Mouse (Mus musculus) limb, embryonic 10.5 days (tissue): ENCODE data around the gene Phlpp1. TPM values are rescaled to one million over a fixed set of nuclear protein-coding genes. Genes with fewer than 3 reads are reported as not detected.

Source experiments
- DNase-seq: peaks from one replicate; pipeline ENCODE4 v3.0.0-alpha.2; 2017; ENCODE audit warnings: low spot score
- H3K27ac ChIP-seq: fragments of 300-500 bp; sonication (generic); 2 replicates; pipeline ENCODE4 v1.5.1; 2016; ENCODE audit warnings: mild to moderate bottlenecking
- H3K27me3 ChIP-seq: fragments of 300-500 bp; sonication (generic); 2 replicates; pipeline ENCODE4 v1.6.1; 2016; ENCODE audit warnings: low read depth, mild to moderate bottlenecking; ENCODE audit not compliant: poor library complexity, severe bottlenecking
- H3K36me3 ChIP-seq: fragments of 300-500 bp; sonication (generic); 2 replicates; pipeline ENCODE4 v1.6.1; 2016; ENCODE audit warnings: mild to moderate bottlenecking, moderate library complexity
- H3K4me1 ChIP-seq: fragments of 300-500 bp; sonication (generic); 2 replicates; pipeline ENCODE4 v1.6.1; 2016
- H3K4me3 ChIP-seq: fragments of 300-500 bp; sonication (generic); 2 replicates; pipeline ENCODE4 v1.5.1; 2016; ENCODE audit warnings: mild to moderate bottlenecking, moderate library complexity
- H3K9me3 ChIP-seq: fragments of 300-500 bp; sonication (generic); replicated peaks from 2 replicates; pipeline ENCODE4 v1.6.1; 2016; ENCODE audit warnings: mild to moderate bottlenecking
- WGBS: fragments of 180-500 bp; shearing (Covaris S2); methylation state at CpG from one replicate; pipeline ENCODE4 v1.1.7; 2016; 5-methylcytosine and 5-hydroxymethylcytosine counted together
- polyA plus RNA-seq: library from polyadenylated mRNA; unstranded; fragments of >200 nt; fragmentation: Nextera tagmentation; extraction: Ambion mirVana; gene quantifications from 2 replicates; pipeline ENCODE4 v1.2.1, GENCODE M21; 2016

Gene Phlpp1
- polyA plus RNA-seq, 1 experiment from 2014 or later = 2.8 TPM

- Histone ChIP-seq H3K9me3 (no peaks in the 10 kb centered on the region), H3K27ac (no peak overlapping the region), H3K27me3 (no peaks in the 10 kb centered on the region), H3K4me3 (no peak overlapping the region), H3K4me1 (no peaks in the 10 kb centered on the region), H3K36me3 (peaks cover 7% of the 10 kb centered on the region; the same call in 1 of the 2 replicates)
- 84% methylated on average over 3 of the region's 3 CpGs for WGBS
- DNase-seq = no peak
Measured at GRCm38 (mm10) chr1:106369330-106369729, 197.8 kb downstream of the Phlpp1 start.

GRCm38 (mm10) chr1:106372446-106372845, 200.9 kb downstream of the Phlpp1 start:
- no peak for DNase-seq
- no peaks in the 10 kb centered on the region for H3K27me3 ChIP-seq
- no peaks in the 10 kb centered on the region for H3K4me1 ChIP-seq
- no peak overlapping the region for H3K4me3 ChIP-seq
- no peak overlapping the region for H3K27ac ChIP-seq
- H3K9me3 ChIP-seq = no peaks in the 10 kb centered on the region
- 87% methylated on average over 2 of the region's 2 CpGs for WGBS
- H3K36me3 ChIP-seq = peaks cover 7% of the 10 kb centered on the region; the same call in 1 of the 2 replicates

DNA sequence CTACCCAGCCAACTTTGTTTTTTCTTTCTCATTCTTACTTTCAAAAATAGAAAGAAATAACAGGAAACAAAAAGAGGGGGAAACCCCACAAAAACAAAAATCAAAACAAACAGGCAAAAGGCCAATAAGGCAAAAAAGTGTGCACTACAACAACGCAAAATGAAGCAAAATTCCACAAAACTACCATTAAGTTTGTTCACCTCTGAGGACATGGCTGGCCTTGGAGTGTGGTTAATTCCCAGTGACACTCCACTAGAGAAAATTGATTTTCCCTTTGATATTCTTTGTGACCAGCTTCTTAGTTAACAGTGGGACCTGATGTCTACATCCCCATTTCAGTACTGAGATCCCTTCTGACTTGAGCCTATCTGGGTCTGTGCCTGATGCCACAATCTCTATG, 202.1 kb downstream of the Phlpp1 start:
- WGBS = 85% methylated on average over 1 of the region's 1 CpGs
- peaks cover 7% of the 10 kb centered on the region; the same call in 1 of the 2 replicates for H3K36me3 ChIP-seq
- no peak overlapping the region for H3K27ac ChIP-seq
- H3K9me3 ChIP-seq = no peaks in the 10 kb centered on the region
- no peaks in the 10 kb centered on the region for H3K27me3 ChIP-seq
- no peak overlapping the region for H3K4me3 ChIP-seq
- H3K4me1 ChIP-seq = no peaks in the 10 kb centered on the region
- DNase-seq = no peak

- no peak overlapping the region for H3K4me3 ChIP-seq
- no peaks in the 10 kb centered on the region for H3K9me3 ChIP-seq
- H3K27me3 ChIP-seq = no peaks in the 10 kb centered on the region
- no peak overlapping the region for H3K27ac ChIP-seq
- DNase-seq = no peak
- peaks cover 4% of the 10 kb centered on the region; the same call in 1 of the 2 replicates for H3K36me3 ChIP-seq
- H3K4me1 ChIP-seq = no peaks in the 10 kb centered on the region
- WGBS = 91% methylated on average over 2 of the region's 2 CpGs
Measured at GRCm38 (mm10) chr1:106374274-106374673, 202.7 kb downstream of the Phlpp1 start.

- H3K27me3 ChIP-seq = no peaks in the 10 kb centered on the region
- H3K9me3 ChIP-seq = no peaks in the 10 kb centered on the region
- no peaks in the 10 kb centered on the region for H3K36me3 ChIP-seq
- H3K27ac ChIP-seq = no peak overlapping the region
- DNase-seq = no peak
- H3K4me1 ChIP-seq = no peaks in the 10 kb centered on the region
- WGBS = 86% methylated on average over 4 of the region's 4 CpGs
- no peak overlapping the region for H3K4me3 ChIP-seq
Measured at GRCm38 (mm10) chr1:106374971-106375370, 203.4 kb downstream of the Phlpp1 start.

- Histone ChIP-seq H3K36me3 (no peaks in the 10 kb centered on the region), H3K27ac (no peak overlapping the region), H3K9me3 (no peaks in the 10 kb centered on the region), H3K4me3 (no peak overlapping the region), H3K27me3 (no peaks in the 10 kb centered on the region), H3K4me1 (no peaks in the 10 kb centered on the region)
- DNase-seq = no peak
- 78% methylated on average over 3 of the region's 3 CpGs for WGBS
Measured at GRCm38 (mm10) chr1:106376003-106376402, 204.5 kb downstream of the Phlpp1 start.

DNA sequence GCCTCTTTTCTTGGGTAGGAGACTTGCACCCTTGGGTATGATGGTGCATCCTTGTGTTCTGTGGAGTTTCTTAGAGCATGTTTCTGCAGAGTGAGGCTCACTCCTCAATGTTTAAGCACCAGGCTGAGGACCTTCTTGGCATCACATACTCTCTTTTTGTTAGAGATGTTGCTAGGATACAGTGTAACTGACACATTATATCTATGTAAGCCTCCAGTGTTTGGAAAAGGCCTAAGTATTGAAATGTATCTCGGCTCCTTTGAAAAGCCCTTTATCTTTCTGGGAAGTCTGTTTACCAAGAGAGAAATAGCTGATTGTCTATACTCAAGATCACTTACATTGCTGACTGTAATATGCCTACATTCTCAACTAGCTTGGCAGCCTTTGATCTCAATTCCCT, 208.9 kb downstream of the Phlpp1 start:
- 94% methylated on average over 1 of the region's 1 CpGs for WGBS
- Histone ChIP-seq H3K27me3 (no peaks in the 10 kb centered on the region), H3K36me3 (no peaks in the 10 kb centered on the region), H3K4me1 (no peaks in the 10 kb centered on the region), H3K4me3 (no peak overlapping the region), H3K9me3 (no peaks in the 10 kb centered on the region), H3K27ac (no peak overlapping the region)
- DNase-seq = no peak

DNA sequence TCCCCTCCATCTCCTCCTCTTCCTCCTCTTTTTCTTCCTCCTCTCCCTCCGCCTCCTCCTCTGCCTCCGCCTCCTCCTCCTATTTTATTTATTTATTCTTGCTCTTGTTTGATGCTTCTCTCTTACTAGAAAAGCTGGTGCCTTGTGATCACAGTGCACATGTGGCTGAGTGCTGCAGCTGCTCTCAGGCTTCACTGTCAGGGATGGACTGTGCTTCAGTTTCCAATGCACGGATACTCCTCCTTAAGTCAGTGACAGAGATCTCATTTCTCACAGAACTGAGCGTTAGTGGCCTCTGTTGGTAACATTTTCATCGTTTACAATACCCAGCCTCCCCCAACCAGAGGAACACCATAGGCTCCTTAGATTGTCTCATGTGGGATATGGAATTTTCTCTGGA, 215.0 kb downstream of the Phlpp1 start:
- peak; percentile 3 for DNase-seq
- Histone ChIP-seq H3K27ac (no peak overlapping the region), H3K36me3 (no peaks in the 10 kb centered on the region), H3K27me3 (no peaks in the 10 kb centered on the region), H3K9me3 (no peaks in the 10 kb centered on the region), H3K4me1 (no peaks in the 10 kb centered on the region), H3K4me3 (no peak overlapping the region)
- WGBS = 78% methylated on average over 5 of the region's 5 CpGs

DNA sequence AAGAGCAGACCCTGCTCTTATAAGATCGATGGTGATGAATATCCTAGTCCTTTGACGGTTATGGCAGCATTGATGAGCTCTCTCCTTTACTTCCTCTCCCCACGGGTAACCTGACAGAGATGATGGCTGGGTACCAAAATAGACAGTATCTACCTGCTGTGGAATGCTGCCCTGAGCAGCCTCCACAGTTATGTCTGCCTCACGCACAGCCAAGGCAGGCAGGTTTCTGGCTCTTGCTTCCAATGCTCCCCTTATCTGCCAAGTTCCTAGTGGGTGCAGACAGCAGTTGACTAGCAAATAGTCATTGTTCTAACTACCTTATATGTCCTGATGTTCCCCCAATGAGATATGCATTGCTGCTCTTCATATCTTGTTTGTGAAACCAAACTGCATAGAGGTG, 215.7 kb downstream of the Phlpp1 start:
- H3K36me3 ChIP-seq = peaks cover 5% of the 10 kb centered on the region; the same call in 1 of the 2 replicates
- H3K4me1 ChIP-seq = no peaks in the 10 kb centered on the region
- 91% methylated on average over 4 of the region's 4 CpGs for WGBS
- DNase-seq = peak; percentile 3
- H3K27me3 ChIP-seq = no peaks in the 10 kb centered on the region
- no peak overlapping the region for H3K4me3 ChIP-seq
- no peaks in the 10 kb centered on the region for H3K9me3 ChIP-seq
- no peak overlapping the region for H3K27ac ChIP-seq

- Histone ChIP-seq H3K4me3 (no peak overlapping the region), H3K4me1 (no peaks in the 10 kb centered on the region), H3K27me3 (no peaks in the 10 kb centered on the region), H3K27ac (no peak overlapping the region), H3K36me3 (peaks cover 16% of the 10 kb centered on the region), H3K9me3 (no peaks in the 10 kb centered on the region)
- peak; percentile 78 for DNase-seq
- WGBS = 23% methylated on average over 5 of the region's 5 CpGs
Measured at GRCm38 (mm10) chr1:106389673-106390072, 218.1 kb downstream of the Phlpp1 start.

- H3K27me3 ChIP-seq = no peaks in the 10 kb centered on the region
- no peak overlapping the region for H3K27ac ChIP-seq
- WGBS = 90% methylated on average over 6 of the region's 6 CpGs
- no peak overlapping the region for H3K4me3 ChIP-seq
- H3K9me3 ChIP-seq = no peaks in the 10 kb centered on the region
- DNase-seq = peak; percentile 18
- peaks cover 16% of the 10 kb centered on the region for H3K36me3 ChIP-seq
- no peaks in the 10 kb centered on the region for H3K4me1 ChIP-seq
Measured at GRCm38 (mm10) chr1:106393072-106393471, 221.5 kb downstream of the Phlpp1 start.

- DNase-seq = peak; percentile 21
- 94% methylated on average over 2 of the region's 2 CpGs for WGBS
- Histone ChIP-seq H3K27me3 (no peaks in the 10 kb centered on the region), H3K9me3 (no peaks in the 10 kb centered on the region), H3K4me1 (no peaks in the 10 kb centered on the region), H3K36me3 (peaks cover 16% of the 10 kb centered on the region), H3K27ac (no peak overlapping the region), H3K4me3 (no peak overlapping the region)
Measured at GRCm38 (mm10) chr1:106394678-106395077, 223.1 kb downstream of the Phlpp1 start.

DNA sequence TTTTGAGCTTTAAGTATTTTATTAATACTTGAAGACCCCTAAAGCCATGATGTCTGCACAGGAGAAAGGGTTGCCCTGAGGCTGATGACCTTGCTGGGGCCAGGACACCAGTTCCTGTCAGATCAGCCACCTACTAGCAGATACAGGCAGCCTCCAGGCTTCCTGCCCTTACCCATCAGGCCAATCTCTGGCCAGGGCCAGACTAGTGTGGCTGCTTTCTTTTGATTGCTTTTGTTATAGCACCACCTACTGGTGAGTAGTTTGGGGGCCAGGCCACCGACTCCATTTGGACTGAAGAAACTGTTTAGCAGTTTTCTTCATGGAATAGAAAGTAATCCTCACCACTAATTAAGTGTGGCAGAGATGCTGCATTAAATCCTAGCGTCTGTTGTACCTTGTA, 223.9 kb downstream of the Phlpp1 start:
- Histone ChIP-seq H3K9me3 (no peaks in the 10 kb centered on the region), H3K27me3 (no peaks in the 10 kb centered on the region), H3K36me3 (peaks cover 16% of the 10 kb centered on the region), H3K27ac (no peak overlapping the region), H3K4me3 (no peak overlapping the region), H3K4me1 (no peaks in the 10 kb centered on the region)
- WGBS = 18% methylated on average over 2 of the region's 2 CpGs
- DNase-seq = peak; percentile 55

GRCm38 (mm10) chr1:106400900-106401634, 229.5 kb downstream of the Phlpp1 start:
- Histone ChIP-seq H3K36me3 (no peaks in the 10 kb centered on the region), H3K4me1 (no peaks in the 10 kb centered on the region), H3K4me3 (no peak overlapping the region), H3K9me3 (no peaks in the 10 kb centered on the region), H3K27ac (no peak overlapping the region), H3K27me3 (no peaks in the 10 kb centered on the region)
- WGBS = 84% methylated on average over 11 of the region's 11 CpGs
- DNase-seq = peak; percentile 7
